In genomic region chr9:115012367-115012766, GRCm38 (mm10) we compare ENCODE assay signal across 12 mouse cellular contexts.
"Had no signal": no experiment of that assay in that cellular context is flagged by ENCODE, and none has a peak within 500 bp of the region (broad histone marks: within the 10 kb centered on the region; RNA-seq: fewer than 3 reads in every experiment).

No protein-coding gene starts in this region.

- ATAC-seq: intestine, embryonic 16.5 days; midbrain, embryonic 16.5 days had no signal

- H3K4me1 ChIP-seq: midbrain, embryonic 12.5 days; neural tube, embryonic 13.5 days; stomach, embryonic 15.5 days had no signal

- H3K4me2 ChIP-seq: midbrain, embryonic 12.5 days; neural tube, embryonic 13.5 days; stomach, embryonic 15.5 days had no signal

- H3K27ac ChIP-seq: liver, embryonic 14.5 days; midbrain, embryonic 12.5 days; neural tube, embryonic 13.5 days; stomach, embryonic 15.5 days had no signal

- DNase-seq: kidney, adult 9 months; kidney, postnatal 14 days; lung, adult 18-20 months; retina, postnatal 1 day; thymus, adult 2 months; thymus, postnatal 36 days had no signal

- H3K36me3 ChIP-seq: midbrain, embryonic 12.5 days; neural tube, embryonic 13.5 days; stomach, embryonic 15.5 days had no signal

- H3K27me3 ChIP-seq: midbrain, embryonic 12.5 days; neural tube, embryonic 13.5 days; stomach, embryonic 15.5 days had no signal

- H3K9ac ChIP-seq: liver, embryonic 14.5 days; midbrain, embryonic 12.5 days; neural tube, embryonic 13.5 days; stomach, embryonic 15.5 days had no signal

- H3K9me3 ChIP-seq: stomach, embryonic 15.5 days had no signal

- H3K4me3 ChIP-seq: midbrain, embryonic 12.5 days; neural tube, embryonic 13.5 days; stomach, embryonic 15.5 days had no signal
